Mouse (Mus musculus): ENCODE measurements around the gene Fam228a.

GRCm38 (mm10) chr12:4676336-4676735, 61.9 kb downstream of the Fam228a start:
- no peak for TF ChIP-seq GATA1 (IDR thresholded peaks at IDR 0.05; ENCODE audit: borderline replicate concordance, low read length)
- no peak for TF ChIP-seq FLI1 (IDR thresholded peaks at IDR 0.05; ENCODE audit: low read length)
